Mouse (Mus musculus): ENCODE data around the gene Fgf7.

Gene Fgf7

DNA sequence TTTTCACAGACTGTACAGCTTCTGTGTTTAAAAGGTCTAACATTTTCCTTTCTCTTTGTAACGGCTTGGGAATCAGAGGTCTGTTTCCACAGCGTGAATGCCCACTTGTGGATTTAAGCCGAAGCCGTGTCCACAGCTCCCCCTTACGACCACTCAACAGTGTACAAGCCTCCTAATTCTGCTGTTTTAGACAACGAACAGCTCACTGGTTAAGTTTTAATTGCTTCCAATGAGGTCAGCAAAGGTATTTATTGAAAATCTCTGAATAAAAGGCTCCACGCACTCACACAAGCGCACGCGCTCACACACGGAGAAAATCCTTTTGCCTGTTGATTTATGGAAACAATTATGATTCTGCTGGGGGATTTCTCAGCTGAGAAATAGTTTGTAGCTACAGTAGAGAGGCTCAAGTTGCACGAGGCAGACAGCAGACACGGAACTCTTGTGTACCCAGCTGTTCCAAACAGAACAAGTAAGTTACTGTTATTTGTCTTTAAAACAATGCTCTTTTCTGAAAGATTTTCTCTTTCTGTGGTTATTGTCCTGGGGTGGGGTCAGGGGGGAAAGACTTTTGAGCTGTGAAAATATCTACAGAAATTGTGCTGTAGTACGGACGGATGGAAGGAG is at the start of gene Fgf7:
TSS of gene Fgf7 (plus strand) at position 280 of the 627 bp plus-strand sequence.
- peak in 1 of 2 experiments; percentile 7 for DNase-seq (ENCODE audit: low spot score in 2 of 2)

DNA sequence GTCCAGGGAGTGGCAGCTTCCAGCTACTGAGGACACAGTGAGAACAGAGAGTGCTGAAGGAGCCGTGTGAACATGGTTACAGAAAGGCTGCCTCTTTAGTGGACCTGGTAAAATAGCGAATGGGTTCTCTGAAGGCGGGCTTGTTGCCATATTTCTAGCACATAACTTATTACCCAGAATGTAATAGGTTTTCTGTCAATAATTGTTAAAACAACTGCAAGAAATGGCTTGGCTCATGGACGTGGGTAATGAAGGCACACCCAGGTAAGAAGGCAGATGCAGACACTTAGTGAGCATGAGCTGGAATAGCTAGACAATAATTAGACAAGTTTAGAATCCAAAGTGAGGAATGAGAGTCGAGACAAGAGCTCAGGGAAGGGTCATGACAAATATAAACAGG is 32.2 kb upstream of the Fgf7 start:
- no peak for DNase-seq (ENCODE audit: low spot score in 2 of 2)

DNA sequence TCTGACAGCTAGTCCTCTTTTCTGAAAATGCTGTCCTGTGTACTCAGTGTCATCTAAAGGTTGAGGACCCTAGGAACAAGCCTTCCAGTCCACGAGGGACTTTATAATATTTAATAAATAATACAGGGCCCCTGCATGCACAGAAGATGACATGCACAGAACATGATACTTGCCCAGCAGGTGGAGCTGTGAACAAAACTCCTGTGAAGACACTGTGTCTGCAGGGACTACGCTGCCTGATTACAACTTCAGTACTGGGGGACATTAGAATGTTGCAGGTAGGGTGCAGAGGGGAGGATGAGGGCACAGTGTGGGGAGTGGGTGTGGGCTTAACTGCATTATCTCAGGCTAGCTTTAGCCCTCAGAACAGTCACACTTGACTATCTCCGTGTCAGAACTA is 28.4 kb upstream of the Fgf7 start:
- peak; percentile 65 to 76 for DNase-seq (ENCODE audit: low spot score in 2 of 2)

DNA sequence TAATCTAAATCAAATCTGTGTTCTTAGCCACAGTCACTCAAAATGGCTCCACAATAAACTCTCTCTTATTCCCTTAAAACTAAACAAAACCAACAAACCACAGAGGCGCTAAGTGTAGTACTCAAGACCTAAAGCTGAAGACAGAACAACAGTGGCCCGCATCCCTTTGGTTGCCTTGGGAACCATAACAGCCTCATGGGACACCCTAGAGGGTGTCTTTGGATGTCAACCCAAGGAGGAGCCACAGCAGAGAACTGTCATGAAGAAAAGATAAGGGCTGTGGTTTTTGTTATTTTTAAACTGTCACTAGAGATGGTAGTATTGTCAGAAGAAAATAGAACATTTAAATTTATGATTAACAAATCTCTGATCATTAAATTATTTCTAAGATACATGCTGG is 27.7 kb upstream of the Fgf7 start:
- no peak for DNase-seq (ENCODE audit: low spot score in 2 of 2)

DNA sequence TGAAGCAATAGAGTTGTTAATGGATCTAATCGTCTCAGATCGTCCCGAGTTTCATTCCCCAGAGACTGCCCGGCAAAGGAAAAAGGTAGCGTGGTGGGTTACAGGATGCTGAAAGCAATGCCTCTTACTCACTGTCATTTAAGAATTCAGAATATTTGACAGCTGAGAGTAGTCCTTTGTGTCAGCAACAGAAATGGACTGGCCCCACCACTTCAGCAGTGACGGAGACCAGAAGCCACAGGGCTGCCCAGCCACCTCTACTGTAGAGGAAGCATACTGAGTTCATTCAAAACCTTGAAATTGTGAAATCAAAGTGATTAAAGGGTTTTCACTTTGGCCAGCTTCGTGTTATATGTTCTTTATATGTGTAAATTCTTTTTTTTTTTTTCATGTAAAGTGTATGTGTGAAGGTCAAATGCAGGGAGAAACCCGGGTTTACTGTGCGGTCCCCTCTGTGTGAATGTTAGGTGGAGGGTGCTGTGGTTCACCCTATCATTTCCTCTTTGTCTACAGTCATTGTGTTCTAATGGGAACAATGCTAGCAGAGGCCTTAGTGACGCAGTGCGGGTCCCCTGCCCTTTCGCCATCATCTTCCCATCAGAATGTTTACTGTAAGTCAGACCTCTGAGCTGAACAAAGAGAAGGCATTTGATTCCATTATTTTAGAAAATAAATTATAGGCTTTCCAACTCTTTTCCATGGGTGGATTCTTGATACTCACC is 19.3 kb upstream of the Fgf7 start:
- no peak for DNase-seq (ENCODE audit: low spot score in 2 of 2)

DNA sequence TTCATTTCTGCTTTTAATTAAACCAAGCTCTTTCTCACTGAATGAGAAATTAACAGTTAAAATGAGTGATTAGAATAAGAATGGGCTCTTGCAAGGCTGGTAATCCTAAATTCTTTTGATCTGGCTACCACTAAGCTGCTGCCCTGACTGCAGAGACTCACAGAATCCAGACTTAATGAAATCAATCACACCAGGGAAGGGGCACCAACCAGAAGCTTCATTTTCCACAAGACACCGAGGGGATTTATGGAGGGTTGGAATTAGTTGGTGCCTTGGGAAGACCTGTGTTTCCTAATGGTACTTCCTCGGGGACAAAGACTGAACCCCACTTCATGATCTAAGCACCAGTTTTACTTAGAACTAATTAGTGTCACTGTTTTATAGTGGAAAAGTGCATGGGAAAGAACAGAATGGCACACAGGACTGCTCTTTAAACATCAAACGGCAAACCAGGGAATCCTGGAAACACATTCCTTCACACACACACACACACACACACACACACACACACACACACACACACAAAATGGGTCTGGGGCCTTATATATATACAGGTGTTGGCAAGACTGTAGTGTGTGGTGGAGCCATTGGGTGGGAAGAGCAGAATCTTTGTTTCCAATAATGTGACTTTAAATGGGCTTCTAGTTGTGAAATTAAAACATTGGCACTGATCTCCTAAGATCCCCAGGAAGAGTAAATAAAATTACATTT is 18.5 kb upstream of the Fgf7 start:
- DNase-seq (ENCODE audit: low spot score in 2 of 2), result no peak

DNA sequence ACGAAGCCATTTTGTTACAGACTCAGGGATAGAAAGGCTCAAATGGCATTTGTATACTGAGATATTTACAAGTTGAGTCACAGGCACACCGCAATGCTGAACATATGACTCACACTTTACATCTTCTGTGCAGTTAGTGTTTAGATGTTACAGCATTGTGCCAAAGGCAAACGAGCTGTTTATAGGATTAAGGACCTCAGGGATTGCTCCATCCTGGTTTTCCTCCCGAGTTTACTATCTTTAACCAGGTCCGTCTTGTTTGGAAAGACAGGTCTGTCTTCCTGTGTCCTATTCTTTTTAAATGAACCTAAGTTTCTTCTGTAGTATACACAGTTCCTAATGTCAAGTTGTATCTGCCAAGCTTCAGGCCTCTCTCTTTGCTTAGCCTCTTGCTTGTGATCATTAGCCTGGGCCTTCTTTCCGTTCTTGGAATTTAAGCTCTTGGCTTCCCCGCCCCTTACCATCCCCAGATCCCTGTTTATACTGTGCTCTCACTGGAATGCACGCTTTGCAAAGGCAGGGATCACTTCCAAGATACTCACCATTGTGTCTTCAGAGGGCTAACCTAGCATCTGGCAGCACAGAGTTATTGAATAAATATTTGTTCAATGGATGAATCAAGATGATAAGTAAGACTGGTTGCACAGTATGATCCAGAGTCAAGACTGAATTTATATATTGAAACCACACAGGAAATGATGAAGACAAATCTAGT is 3.1 kb upstream of the Fgf7 start:
- no peak for DNase-seq (ENCODE audit: low spot score in 2 of 2)

DNA sequence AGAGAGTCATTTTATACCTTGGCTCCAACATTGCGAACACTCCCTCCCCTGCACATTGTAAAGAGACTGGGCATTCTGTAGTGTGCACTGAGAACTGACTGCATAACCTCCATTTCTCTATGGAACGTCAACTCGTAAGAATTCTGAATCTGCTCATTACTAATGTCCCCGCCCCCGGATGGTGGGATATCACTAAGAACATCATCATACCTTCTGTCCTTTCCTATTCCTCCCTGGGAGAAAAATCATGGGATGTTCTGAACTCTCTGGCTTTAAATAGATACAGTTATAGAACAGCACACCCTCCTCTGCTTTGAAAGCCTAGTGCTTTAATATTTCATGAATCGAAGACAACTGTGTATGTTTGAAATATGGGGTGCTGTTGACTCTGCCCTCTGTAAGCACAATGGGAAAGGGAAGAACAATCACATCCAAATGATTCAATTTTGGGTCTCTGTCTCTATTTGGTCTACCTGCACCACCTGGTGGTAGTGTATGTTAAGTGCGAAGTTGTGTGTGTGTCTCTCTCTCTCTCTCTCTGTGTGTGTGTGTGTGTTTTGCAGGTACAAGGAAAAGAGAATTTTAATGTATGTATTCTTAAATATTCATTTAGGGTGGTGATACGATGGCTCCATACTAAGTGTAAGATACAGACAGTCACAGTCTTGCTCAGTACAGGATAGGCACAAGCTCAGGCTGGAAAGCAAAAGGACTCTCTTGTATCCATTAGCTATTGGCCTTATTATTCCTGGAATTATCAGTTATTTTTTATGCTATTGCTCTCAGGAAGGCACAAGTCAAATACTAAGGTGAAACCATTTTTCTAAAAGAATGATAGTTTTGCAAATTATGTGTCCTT is 1.1 kb upstream of the Fgf7 start:
- DNase-seq (ENCODE audit: low spot score in 2 of 2), result peak in 1 of 2 experiments; percentile 17

DNA sequence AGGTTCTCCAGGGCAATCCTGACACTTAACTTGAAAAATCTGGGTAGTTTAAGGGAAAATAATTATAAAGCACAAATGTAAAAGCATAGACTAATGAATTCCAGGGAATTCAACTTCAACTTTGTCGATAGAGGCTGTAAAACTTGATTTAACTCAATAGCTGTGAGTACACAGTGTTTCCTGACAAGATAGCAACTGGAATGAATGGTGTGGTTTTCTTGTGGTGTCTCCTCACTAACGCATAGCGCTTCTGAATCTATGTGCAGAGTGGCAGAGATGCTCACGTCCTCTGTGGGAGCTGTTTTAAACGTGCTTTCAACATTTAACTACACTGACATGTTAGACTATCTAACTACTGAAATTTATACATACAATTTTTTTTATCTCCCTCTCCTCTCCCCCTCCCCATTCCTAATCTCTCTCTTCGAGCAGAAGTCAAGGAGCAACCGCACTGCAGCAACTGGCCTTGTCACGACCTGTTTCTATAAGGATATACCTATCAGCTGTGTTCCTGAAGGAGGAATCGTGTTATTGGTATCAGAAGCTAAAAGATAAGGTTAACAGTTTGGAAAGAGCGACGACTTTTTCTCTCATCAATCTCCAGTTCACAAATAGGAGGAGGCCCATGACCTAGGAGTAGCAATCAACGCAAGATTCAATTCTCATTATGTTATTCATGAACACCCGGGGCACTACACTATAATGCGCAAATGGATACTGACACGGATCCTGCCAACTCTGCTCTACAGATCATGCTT is 734 bp downstream of the Fgf7 start:
- DNase-seq (ENCODE audit: low spot score in 2 of 2), result no peak

DNA sequence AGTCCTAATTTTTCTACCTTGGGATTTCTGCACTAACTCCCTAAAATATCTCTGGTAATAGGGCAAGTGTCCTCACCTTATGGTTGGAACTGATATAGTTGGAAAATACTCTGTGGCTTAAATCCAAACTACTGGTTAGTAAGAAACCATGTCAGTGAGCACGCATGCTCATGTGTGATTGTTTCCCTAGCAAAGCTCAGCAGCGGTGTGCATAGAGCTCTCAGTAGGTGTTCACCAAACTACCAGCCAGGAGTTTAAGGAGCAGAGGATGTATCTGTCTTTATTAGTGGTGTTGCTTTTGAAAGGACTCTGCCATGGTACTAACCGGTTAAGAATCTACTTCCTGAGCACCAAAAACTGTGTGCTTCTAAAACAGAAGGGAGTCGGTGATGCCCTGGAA is 1.7 kb downstream of the Fgf7 start:
- no peak for DNase-seq (ENCODE audit: low spot score in 2 of 2)

DNA sequence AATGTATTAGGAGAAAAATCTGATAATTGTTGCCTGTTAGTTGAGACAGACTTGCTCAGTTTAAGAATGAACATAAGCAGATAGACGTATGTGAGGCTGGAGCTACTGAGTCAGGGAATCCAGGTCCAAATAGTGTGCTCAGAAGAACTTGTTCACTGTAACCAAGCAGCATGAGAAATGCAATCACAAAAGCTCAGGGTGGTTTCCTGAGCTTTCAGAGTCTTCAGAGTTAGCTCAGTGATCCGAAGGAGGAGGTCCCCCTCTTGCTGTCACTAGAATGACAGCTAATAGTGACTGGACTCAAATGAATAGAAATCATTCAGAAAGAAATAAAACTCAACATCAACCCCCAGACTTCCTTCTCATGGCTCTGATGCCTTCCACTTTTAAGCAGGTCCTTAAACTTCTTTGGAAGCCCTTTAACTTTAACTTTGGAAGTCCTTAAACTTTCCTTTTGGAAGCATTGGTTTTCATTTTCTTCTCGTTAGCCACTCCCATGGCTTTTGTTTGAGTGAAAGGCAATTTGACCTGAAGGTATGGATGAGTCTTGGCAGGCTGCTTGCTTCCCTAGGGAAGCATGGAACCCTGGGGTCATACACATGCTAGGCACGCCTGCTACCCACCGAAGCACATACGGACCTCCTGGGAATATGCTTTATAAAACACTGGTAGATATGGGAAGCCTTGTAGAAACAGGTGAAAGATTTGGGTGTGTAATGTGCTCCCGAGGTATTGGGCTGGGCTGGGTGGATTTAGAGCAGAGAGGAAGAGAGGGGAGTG is 4.0 kb downstream of the Fgf7 start:
- no peak for DNase-seq (ENCODE audit: low spot score in 2 of 2)

DNA sequence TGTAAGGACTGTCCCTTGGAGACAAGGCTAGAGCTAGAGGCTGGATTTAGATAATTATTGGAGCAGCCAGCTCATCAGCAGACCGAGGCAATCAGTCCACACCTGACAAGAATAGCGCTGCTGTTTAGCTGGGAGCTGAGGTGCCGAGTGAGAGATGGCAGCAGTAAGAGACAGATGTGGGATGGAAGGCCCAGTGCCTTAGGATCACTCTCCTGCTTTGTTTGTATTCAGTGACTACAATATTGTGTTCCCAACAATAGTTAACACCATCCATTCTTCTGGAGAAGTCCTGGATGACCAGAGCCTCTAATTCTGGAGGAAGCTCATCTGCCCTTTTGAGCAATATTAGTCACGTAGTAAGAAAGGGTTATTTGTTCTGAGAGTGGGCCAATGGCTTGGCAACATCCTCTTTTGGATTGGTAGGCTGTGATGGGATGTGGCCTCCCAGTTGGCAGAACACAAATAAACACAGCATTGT is 5.0 kb downstream of the Fgf7 start:
- no peak for DNase-seq (ENCODE audit: low spot score in 2 of 2)

DNA sequence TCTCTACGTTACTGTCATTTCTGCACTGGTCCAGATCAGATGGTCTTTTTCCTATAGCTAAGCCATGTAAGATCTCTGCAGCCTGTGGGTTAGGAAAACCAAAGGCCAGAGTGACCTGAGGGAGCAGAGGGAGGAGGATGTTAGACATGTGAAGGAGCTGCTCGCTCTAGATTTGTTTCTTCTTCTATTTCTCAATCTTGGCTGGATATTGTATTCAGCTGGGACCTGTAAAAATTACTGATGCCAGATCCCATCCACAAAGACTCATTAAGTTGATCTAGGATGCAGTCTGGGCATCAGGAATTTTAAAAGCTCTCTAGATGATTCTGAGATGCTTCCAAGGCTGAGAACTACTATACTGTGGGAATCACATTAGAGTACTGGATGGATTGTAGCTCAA is 6.2 kb downstream of the Fgf7 start:
- no peak for DNase-seq (ENCODE audit: low spot score in 2 of 2)

DNA sequence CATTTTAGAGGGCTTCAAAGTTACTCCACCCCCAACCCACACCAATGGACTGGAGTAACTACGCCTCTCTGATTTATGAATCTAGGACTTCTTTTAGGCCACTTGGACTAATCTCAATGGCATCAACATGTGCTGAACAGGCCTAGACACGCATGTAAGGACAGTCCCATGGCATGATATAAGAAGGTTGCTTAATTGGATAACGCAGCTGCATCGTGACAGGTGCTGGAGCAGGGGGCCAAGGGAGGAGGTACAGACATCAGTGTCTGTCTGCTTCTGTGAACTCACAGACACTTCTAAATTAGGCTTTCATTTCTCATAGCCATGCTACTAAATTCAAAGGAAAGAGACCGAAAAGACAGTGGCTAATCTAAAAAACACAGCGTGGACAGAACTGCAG is 6.8 kb downstream of the Fgf7 start:
- no peak for DNase-seq (ENCODE audit: low spot score in 2 of 2)

DNA sequence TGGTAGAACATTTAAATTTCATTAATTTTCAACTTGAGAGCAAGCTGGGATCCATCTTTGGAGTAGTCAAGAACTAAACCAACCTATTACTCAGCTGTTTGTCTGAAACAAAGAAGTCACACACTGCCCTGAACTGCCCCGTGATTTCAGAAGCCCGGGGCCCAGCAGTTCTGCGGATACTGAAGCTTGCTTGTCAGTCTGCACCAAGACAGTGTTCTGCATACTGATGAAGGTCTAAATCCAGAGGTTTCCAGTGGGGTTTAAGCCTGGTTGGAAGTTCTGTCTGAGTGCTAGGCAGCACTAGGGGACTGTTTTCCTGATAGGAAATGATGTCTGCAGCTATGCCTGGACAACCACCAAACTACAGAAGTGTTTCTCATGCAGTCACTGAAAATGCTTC is 8.2 kb downstream of the Fgf7 start:
- DNase-seq (ENCODE audit: low spot score in 2 of 2), result no peak

DNA sequence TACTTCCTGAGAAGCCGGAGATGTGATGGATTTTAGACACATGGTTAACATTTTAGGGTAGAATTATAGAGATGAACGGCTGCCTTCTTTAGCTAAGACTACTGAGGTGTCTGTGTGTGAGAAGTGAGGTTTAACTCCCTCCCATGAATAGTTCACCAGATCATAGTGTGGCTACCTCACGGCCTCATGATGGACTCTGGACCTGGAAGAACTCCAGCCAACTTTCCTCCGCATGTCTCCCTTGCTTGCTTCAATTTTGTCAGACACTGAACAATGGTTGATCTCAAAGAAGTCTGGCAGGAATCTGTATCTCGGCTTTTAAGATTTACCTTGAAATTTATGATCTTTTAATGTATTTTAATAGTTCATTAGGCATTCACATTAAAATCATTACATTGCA is 11.2 kb downstream of the Fgf7 start:
- no peak for DNase-seq (ENCODE audit: low spot score in 2 of 2)

DNA sequence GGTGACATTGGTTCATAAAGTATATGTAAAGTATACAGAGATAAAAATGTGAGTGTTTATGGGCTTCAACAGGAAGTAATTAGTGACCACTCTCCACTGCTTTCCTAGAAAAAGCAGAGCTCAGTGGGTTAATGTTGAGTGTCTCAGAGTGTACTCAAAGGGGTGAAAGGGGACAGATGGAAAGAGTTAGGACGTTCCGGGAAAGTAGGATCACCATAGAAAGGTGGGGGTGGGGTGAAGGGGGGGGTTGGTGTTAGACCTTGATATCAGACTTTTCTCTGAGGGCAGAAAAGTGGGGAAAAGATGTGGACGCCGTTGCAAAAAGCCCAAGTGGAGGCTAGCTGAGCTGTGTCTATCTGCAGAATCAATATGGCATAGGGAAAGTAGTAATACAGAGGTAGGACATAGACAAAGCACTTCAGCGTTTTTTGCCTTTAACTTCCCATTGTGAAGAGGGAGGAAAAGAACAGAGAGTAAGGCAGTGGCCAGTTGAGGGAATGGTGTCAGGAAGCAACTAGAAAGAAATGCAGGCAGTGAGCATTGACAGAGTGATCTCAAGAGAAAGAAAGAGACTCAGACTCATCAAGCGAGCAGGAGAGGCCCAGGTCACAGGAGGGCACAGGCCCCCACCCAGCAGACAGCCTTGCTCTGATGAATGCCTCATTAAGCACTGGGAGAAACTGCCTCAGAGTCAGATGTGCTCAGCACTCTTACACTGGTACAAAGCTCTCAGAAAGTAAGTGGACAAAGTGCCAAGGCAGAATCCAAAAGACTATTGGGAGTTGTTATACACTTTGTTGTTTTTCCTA is 18.5 kb downstream of the Fgf7 start:
- DNase-seq (ENCODE audit: low spot score in 2 of 2), result no peak

DNA sequence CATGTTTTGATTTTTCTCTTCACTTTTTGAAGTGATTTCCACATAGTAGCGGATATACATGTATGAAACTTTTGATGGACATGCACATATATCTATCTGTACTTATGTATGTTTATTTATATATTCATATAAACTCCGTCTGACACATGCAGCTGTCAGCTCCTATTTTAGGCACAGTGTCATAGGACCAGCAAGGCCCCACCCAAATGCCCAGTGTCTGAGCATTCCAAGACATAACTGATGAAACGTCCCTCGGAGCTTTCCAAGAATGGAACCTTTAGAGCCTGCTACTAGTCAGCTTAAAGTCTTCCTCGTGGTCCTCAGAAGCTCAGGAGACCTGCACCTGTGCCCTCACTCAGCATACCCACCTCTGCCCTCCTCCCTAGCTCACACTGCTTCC is 19.2 kb downstream of the Fgf7 start:
- DNase-seq (ENCODE audit: low spot score in 2 of 2), result no peak

DNA sequence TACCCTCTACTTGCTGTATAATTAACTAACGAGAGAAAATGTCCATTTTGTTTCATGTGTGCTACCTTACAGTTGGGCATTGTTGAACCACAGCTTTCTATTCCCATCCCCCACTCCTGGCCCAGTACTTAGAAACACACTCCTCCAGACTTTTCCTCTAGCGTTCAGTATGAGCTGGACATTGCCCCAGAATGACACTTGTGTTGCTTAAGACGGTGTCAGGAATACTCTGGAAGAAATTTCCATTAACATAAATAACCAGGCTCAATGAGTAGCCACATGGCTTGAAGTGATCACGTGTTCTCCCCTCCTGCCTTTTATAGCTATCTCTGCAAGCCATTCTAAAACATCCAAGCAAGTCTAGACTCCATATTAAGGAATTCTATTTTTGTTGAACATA is 26.1 kb downstream of the Fgf7 start:
- no peak for DNase-seq (ENCODE audit: low spot score in 2 of 2)
